Mouse (Mus musculus) T-helper 1 cell (primary cell): ENCODE results near the gene Nit2.

Source experiments
- in situ Hi-C: fragments of 300-600 bp; cut with MboI, MseI; formaldehyde crosslinking; loops from one replicate; pipeline ENCODE4 v1.15.1; 2025; ENCODE audit warnings: high pct_unique_total_duplicates

The Nit2 gene

DNA sequence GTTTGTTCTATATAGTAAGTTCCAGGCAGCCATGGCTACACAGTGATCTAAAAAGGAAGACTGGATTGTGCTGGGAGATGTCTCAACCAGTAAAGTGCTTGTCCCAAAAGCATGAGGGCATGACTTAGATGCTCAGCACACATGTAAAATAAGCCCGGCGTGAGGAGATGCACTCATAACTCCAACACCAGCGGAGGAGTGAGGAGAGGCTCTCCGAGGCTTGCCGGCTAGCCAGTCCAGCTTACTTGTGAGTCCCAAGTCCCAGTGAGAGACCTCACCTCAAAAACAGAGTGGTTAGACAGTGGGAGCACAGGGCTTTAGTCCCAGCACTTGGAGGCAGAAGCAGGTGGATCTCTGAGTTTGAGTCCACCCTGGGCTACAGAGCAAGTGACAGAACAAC, 2.0 kb downstream of the Nit2 start:
- in situ Hi-C loops = loop anchor here (5.0 kb wide), 1 partner anchor 33 kb away; no protein-coding TSS in a partner anchor

DNA sequence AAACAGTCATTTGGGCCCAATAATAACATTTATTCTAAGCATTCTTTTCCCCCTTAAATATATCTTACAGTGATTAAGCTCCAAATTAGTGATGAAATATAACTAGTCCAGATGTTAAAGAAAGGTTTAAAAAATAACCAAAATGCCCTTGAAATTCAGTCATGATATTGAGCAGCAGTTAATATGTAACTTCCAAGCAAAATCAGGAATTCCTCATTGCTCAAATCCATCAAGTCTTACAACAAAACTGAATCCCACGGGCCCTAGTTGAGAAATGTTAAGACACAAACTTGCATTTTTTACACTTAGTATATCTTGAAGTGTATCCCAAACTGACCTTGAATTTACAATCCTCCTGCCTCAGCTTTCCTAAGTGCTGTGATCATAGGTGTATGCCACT, 3.4 kb downstream of the Nit2 start:
- in situ Hi-C loops = no loop called here

DNA sequence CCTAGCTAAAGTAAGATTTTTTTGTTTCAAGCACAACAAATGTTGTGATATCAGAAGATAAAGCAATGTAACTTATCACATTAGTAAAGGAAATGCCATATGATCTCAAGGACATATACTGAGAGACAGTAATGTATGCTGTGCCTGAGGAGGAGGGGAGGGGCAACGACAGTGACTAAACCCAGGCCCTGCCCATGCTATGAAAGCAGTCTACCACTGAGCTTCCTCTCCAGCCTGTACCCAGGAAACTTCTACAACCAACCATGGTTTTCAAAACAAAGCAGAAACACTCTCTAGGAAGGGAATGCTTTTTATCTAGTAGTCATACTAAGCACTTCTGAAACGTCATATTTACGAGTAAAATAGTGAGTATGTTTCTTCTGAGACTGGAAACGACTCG, 4.3 kb downstream of the Nit2 start:
- in situ Hi-C loops = no loop called here

DNA sequence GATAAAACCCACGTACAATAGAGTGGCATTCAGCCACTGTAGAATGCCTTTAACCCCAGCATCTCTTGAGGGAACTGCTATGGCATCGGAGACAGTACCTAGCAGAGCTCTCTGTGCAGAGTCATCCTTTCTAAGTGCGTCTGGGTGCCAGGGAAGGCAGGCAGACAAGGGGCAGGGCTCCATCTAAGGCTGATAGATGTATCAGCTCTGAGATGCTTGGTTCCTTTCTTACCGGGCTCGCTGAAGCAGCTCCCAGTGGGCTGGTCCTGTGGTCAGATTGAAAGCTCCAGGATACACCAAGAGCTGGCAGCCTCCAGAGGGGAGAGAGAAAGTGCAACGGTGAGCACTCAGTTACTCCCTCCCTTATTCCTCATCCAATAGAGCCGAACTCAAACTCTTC, 7.3 kb downstream of the Nit2 start:
- in situ Hi-C loops = loop anchor here (10.0 kb wide), 1 partner anchor 1005 kb away; no protein-coding TSS in a partner anchor

DNA sequence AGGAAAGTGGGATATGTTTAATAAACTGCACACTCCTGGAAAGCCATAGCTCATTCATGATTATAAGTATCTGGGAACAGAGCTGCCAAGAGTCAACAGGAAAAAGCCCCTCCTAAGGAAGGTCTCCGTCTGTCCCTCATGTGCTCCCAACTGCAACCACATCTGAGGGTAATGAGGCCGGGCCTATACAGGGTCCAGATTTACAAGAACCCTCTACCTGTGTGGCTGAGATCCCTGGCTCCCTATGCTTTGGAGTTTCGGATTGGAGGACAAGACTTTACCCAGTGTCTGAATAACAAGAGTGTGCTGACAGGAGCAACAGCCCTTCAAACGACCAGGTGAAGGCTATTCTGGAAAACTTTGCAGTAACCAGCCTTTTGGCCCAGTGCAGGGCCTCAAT, 9.4 kb downstream of the Nit2 start:
- in situ Hi-C loops = loop anchor here (10.0 kb wide), 1 partner anchor 1007 kb away; no protein-coding TSS in a partner anchor

DNA sequence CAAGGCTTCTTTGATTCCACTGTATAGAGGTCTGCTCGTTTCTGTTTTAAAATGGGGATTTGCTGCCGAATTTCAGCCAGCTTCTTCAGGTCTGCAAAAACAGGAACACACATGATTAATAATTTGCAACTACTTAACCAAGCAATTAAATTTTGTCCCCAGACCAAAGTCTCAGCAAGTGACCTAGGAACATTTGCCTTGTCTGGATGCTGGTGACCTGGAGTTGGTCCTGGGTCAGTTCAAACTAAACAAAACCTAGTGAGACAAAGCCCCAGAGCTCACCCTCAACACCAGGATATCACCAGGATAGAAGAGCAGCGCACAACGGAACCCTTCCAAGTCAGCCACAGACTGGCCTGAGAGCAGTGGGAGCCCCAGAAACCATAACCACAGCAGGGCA, 10.1 kb downstream of the Nit2 start:
- in situ Hi-C loops = loop anchor here (10.0 kb wide), 1 partner anchor 1008 kb away; no protein-coding TSS in a partner anchor

DNA sequence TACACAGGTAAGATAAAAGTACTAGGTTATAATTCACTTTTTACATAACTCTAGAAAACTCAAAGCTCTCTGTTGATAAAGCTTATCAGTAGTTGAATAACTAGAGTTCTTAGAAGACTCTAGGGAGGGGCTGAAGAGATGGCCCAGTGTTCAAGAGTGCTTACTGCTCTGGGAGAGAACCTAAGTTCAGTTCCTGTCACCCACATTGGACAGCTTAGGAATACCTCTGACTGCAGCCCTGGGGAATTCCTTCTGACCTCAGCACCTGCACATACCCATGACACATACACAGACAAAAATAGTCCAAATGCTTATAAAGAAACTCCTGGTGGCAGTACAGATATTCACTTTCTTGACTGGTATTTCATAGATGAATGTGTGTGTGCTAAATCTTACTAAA, 11.2 kb downstream of the Nit2 start:
- in situ Hi-C loops = loop anchor here (10.0 kb wide), 1 partner anchor 1009 kb away; no protein-coding TSS in a partner anchor

DNA sequence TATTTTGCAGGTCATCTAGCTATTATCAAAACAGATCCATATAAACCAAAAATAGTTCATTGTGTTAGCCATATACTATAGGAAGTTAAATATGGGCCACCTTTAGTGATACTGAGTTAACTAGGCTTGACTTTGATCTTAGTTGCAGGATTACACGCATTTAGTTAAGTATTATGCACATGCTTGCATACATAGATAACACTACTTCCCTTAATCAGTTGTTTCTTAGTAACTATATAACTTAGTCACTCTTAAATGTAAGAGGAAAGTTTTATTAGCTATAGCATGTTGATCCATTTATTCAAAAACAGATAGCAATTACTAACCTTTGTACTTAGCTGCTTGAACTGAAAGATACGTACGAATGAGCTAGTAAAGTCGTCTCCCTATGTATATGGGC, 15.7 kb downstream of the Nit2 start:
- in situ Hi-C loops = loop anchor here (10.0 kb wide), 1 partner anchor 1013 kb away; no protein-coding TSS in a partner anchor

DNA sequence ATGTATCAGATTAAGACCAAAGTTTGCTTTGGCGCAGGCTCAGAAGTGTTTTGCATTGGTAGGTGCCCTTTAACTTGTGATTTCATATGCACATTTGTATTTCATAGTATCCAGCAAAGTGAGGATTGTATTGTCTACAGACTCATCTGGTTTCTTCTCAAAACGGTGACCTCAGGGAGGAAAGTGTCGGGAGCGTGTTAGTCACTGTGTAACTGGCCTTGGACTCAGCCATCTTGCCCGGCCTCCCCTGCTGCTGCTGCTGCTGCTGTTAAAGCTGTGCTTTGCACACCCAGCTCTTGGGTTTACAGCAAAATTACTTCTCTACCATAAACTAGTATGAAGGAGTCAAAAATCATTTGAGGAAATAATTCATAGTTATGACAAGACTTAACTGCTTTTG, 22.4 kb downstream of the Nit2 start:
- in situ Hi-C loops = loop anchor here (10.0 kb wide), 1 partner anchor 1150 kb away; no protein-coding TSS in a partner anchor

DNA sequence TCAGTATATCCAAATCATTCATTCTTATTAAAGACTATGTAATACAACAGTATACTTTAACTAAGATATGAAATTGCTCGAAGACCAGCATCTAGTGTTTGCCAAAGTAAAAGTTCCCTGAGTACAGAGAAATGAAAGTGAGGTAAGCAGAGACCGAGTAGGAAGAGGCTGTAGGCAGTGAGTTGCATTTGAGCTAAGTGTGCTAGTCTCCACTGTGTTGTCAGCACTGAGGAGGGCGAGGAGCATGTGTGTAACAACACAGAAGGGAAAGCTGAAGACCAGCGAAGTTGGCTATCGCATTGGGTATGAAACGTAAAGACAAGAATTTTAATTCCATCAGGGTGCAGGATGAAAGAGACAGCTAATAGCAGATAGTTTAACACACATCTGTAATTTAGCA, 33.5 kb downstream of the Nit2 start:
- in situ Hi-C loops = loop anchor here (5.0 kb wide), 1 partner anchor 34 kb away; the partner anchor contains the start of gene Nit2

DNA sequence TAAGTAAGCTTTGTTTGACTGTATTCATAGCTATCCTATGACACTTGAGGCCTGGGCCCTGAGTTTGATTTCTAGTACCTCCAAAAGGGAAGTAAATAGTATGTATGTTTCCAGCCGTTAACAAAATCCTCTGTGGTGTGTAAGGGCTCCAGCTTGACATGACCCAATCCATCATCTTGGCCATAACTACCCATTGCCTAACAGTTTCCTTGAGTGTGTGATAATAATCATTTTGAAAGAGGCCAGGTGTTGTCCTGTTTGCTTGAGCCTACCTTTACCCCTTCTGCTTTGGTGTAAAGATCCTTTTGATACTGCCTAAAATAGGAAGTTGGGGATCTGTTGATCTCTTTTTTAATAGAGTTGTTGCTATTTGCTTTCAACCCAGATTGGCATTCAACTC, 34.8 kb downstream of the Nit2 start:
- in situ Hi-C loops = loop anchor here (5.0 kb wide), 1 partner anchor 35 kb away; the partner anchor contains the start of gene Nit2

DNA sequence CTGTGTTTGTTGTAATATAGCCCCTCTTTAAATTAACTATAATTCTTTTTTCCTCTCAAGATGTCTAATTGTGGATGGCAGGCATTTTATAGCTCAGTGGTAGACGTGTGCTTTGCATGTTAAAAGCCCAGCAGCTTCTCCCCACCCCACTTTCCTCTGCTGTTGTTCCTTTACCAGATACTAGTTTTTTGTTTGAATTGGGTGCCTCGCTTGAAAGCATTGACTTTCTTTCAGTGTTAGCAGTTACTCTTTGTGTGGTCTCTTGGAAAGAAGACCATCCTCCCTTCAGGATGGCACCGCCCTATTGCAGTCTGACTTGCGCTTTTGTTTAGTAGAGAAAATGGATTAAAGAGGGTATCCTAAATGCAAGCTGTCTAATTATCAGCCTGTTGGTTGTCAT, 35.6 kb downstream of the Nit2 start:
- in situ Hi-C loops = loop anchor here (5.0 kb wide), 1 partner anchor 36 kb away; the partner anchor contains the start of gene Nit2

DNA sequence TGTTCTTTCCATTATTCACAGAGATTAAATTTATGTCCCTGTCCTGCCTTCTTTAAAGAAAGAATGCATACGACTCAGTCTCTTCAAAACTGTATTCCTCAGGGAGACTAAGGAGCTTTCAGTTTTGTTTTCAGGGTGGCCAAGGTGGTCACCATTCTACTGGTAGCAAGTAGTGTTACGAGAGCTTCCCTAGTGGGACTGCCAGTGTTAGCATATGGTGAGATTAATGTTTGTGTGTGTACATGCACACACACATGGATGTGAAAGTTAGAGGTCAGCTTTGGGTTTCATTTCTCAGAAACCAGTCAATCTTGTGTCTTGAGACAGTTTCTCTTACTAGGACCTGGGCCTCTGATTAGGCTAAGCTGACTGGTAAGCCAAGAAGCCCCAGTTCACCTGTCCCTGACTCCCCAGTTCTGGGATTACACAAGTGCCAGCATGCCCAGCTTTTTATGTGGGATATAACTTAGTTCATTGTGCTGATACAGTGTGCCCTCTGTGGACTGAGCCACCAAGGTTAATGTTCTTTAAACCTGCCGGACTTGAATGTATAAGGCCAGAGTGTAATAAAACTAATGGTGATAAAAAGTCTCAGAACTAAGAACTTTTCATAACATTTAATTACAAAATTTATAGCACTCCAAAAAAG, 36.3 kb downstream of the Nit2 start:
- in situ Hi-C loops = loop anchor here (5.0 kb wide), 1 partner anchor 36 kb away; the partner anchor contains the start of gene Nit2

DNA sequence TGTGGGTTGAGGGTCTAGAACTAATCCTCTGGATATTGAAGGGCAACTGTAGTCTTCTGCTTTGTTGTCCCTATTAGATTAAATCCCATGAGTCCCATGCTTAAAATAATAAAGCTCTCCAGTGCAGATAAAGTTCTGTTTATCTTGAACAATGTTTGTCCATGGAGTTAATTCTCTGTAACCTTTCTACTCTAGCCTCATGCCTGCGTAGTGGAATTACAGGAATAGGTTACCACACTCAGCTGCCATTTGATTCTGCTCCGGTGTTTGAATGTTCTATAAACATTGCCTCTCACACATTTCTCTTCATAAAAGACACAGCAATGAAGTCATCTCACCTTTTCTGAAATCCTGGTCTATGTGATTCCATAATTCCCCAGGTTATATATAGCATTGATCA, 39.3 kb downstream of the Nit2 start:
- in situ Hi-C loops = no loop called here

DNA sequence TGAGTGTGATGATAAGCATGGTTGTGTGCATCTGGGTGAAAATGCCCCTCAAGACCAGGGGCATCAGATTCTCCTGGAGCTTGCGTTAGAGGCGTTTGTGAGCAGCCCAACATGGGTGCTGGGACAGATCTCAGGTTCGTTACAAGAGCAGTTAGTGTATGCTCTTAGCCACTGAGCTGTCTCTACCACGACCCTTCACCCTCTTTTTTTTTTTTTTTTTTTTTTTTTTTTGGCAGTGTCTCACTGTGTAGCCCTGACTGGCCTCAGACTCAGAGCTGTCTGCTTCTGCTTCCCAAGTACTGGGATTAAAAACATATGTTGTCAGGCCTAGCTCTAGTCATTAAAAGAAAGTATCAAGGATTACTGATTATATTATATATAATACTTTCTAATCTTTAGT, 40.9 kb downstream of the Nit2 start:
- in situ Hi-C loops = no loop called here

DNA sequence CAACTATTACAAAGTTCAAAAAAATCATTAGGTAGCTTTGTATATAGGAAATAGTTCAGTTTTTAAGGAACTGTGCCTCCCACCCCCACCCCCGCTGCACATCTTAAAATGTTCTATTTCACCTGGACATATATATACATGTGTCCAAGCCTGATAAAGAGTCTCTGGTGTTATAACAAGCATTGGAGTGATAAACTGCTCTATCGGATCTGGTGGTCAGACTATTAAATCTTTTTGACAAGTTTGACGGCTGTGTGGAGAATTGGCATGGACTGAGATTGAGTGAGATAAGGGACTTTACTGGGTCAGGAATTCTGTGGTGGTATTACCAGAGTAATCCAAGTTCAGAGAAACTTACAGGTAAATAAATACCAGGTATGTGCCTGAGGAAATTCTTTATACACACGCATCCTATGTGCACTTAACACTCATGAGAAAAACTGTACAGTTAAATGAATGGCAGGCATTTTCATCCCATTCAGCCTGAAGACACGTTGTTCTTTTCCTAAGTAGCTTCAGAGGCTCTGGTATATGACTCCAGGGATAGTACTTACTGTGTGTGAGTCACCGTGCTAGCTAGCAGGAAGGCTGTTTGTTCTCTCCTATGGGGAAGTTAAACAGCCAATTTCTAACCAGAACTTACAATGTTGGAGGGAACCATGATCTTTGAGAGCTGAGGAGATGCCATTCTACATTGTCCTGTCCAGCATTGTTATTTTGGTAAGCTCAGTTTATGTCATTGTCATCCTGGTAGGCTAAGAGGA, 44.3 kb downstream of the Nit2 start:
- in situ Hi-C loops = no loop called here

DNA sequence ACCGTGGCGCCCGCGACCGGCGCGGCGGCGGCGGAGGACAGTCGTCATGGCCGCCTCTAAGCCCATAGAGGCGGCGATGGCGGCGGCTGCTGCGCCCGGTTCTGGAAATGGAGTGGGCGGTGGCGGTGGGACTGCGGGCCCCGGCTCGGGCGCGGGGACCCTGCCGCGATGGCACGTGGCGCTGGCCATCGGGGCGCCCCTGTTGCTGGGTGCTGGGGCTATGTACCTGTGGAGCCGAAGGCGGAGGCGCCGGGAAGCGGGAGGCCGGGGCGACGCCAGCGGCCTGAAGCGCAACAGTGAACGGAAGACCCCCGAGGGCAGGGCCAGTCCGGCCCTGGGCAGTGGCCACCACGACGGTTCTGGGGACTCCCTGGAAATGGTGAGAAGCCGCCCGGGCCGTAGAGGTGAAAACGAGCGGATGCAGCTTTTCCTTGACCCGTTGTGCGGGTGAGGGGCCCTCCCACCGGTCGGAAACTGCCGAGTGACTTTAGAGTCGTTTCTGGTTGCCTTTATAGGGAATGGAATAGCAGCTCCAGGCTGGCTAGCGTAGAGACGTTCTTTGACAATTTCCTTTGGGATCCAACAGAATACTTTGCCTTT, 45.2 kb downstream of the Nit2 start:
- in situ Hi-C loops = no loop called here

DNA sequence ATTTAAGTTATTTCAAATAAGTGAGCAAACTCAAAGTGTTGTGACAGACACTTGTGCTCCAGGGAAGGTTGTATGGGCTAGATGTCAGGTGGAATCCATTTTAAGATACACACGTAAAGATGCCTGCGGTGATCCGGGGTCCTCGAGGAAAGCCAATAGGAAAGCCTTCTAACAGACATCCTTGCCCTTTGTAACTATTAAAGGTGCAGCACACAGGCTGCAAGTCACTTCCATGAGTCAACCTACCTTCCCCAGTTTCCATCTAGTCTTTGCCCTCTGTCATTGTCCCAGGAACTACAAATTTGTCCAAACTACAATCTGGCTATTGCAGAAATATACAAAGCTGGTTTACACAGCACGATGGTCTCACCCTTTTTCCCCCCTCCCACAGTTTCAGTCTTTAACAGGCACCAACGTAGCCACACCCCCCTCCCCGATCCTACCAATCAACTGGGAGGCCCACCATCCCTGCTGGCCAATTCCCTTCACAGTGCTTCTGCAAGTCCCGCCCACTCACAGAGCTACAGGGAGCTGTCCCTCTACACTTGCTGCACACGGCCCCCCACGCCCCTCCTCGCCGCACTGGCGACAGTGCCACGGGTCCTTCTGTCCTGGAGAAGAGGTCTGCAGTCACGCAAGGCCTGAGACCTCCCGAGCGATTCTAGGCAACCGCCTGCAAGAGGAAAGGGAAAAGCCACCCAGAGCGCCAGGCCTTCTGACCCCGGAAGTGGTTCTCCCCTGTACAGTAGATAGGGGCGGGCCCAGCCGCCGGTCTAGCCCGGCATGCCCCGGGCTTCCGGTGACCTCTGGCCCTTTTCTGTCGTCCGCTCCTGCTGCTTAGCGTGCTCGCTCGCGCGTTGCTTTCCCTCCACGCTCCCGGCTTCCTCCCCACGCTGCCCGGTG, 46.0 kb downstream of the Nit2 start, which contains the start of gene Tomm70a:
TSS of gene Tomm70a (plus strand) at position 791 of the 903 bp plus-strand sequence.
- in situ Hi-C loops = no loop called here

DNA sequence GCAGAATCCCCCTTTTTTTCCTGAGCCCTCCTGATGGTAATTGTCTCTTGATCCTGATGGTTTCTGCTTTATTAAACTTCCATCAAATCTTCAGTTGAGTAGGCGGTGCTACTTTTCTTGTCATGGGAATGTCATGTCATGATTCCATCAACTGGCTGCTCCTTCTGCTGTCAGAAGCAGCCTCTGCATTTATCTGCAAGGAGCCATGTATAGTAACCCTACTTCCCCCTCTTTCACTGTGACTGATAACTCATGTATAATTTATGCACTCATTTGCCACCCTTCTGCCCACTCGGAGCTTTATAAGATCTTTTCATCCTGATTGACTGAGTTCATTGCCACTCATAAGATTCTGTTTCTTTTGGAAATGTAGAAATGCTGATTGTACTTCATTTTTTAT, 49.6 kb downstream of the Nit2 start:
- in situ Hi-C loops = no loop called here

DNA sequence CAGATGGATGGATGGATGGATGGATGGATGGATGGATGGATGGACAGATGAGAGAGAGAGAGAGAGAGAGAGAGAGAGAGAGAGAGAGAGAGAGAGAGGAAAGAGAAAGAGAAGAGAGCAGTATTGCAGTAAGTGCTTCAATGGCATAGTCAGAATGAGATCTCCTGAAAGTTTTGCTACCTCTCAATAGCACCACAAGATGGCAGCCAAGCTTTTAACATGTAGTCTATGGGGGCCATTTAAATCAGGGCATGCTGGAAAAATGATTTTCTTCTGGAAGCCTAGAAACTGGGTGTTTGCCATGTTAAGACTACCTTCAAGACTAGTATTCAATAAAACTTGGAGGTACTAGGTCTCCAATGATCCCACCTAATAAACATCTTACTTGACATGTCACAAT, 51.1 kb downstream of the Nit2 start:
- in situ Hi-C loops = no loop called here
